Mouse (Mus musculus): ENCODE data around the gene Lamtor3. TPM values are rescaled to one million over a fixed set of nuclear protein-coding genes. Genes with fewer than 3 reads are reported as not detected.
"Not testable (repeated sequence)": the region's sequence is repeated elsewhere in the genome, so short reads cannot be mapped to it uniquely, and the experiment has no call there.

Lamtor3 gene
- polyA plus RNA-seq, 1 experiment from 2014 or later: 126 TPM

DNA sequence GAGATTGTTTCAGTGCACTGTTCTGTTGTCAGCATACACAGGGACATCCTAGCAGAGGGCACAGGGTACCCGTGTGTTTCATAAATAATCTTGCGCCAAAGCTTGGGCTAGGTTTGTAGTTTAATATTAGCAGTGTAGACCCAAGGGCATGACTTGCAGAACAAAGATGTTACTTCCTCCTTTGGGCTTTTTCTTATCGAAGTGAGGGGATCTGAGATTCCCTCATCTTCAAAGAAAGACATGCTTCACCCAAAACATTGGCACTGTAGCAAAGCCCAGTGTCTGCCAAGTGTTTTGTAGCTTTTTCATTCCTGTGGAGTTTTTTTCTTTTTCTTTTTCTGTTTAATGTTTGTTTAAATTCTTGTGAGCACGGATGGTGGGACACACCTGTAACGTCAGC lies 20.6 kb upstream of the Lamtor3 start:
- Histone ChIP-seq H3K4me1 (replicated peaks) (no peaks in the 10 kb centered on the region), H3K4me2 (no peak overlapping the region), H3K4me3 (no peak overlapping the region), H3K36me3 (peaks cover 30% of the 10 kb centered on the region; the same call in 1 of the 2 replicates), H3K27ac (replicated peaks) (no peak overlapping the region), H3K9me3 (no peaks in the 10 kb centered on the region), H3K27me3 (no peaks in the 10 kb centered on the region), H3K9ac (no peak overlapping the region)
- 91% methylated on average over 5 of the region's 5 CpGs for WGBS
- ATAC-seq (ENCODE audit: low FRiP score, low read depth): no peak

DNA sequence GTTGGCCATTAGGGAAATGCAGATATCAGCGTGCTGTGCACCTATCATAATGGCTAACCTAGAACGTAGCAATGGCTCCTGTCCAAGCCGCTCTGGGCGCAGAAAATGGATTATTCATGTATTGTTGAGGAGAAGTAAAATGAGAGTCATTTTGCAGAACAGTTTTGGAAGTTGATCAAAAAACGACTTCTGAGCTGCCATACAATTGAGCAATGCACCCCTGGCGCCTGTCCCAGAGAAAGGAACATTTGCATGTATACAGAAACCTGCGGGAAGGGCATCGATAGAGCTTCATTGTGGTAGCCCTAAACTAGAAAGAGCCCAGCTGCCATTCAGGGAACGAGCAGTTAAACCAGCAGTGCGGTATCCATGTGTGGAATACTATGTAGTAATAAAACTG lies 18.2 kb upstream of the Lamtor3 start:
- Histone ChIP-seq H3K27me3 (no peaks in the 10 kb centered on the region), H3K9me3 (no peaks in the 10 kb centered on the region), H3K36me3 (peaks cover 32% of the 10 kb centered on the region), H3K9ac (no peak overlapping the region), H3K4me3 (no peak overlapping the region), H3K4me1 (replicated peaks) (no peaks in the 10 kb centered on the region), H3K27ac (replicated peaks) (no peak overlapping the region), H3K4me2 (no peak overlapping the region)
- ATAC-seq (ENCODE audit: low FRiP score, low read depth): no peak
- WGBS: 55% methylated on average over 10 of the region's 10 CpGs

DNA sequence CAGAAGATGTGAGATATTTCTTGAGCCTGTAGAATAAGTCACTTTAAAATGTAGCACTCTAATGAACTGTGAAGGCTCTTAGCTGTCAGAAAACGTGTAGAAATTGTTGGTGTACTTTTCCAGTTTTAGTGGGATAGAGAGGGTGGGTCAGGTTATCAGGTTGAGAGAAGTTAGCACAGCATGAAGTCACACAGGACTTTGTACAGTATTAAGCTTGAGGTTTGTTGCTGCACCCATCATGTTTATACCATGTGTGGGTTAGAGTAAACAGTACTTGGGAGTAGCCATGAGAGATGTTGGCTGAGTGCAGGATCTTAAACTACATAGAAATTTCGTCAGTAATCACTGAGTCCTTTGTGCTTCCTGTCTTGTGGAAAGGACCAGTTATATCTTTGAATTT lies 5.2 kb upstream of the Lamtor3 start:
- H3K4me1 ChIP-seq (replicated peaks): peaks cover 11% of the 10 kb centered on the region
- no peaks in the 10 kb centered on the region for H3K27me3 ChIP-seq
- 76% methylated on average over 2 of the region's 2 CpGs for WGBS

DNA sequence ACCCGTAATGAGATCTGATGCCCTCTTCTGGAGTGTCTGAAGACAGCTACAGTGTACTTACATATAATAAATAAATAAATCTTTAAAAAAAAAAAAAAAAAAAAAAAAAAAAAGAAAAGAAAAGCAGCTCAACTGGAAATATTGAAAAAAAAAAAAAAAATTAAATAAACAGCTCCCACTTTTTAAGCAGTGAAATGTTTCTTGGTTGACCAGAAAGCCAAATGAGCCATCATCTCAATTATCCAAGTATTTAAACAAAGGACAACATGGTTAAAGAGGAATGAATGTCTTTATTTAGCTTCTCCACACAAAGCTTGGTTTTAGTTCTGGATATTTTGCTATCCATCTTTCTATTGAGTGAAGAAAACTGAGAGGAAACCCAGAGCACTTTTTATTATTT lies 3.7 kb upstream of the Lamtor3 start:
- ATAC-seq (ENCODE audit: low FRiP score, low read depth); H3K4me2 ChIP-seq; H3K9ac ChIP-seq; H3K27me3 ChIP-seq; H3K27ac ChIP-seq (replicated peaks); H3K4me3 ChIP-seq; H3K36me3 ChIP-seq; H3K9me3 ChIP-seq: not testable (repeated sequence)
- WGBS: 100% methylated on average over 1 of the region's 1 CpGs
- H3K4me1 ChIP-seq (replicated peaks): peaks cover 17% of the 10 kb centered on the region

More for the DNA sequence above, 5.2 kb upstream of the Lamtor3 start:
- no peak overlapping the region for H3K4me3 ChIP-seq
- no peak for ATAC-seq (ENCODE audit: low FRiP score, low read depth)
- peaks cover 9% of the 10 kb centered on the region; the same call in 1 of the 2 replicates for H3K36me3 ChIP-seq
- no peak overlapping the region for H3K9ac ChIP-seq
- no peaks in the 10 kb centered on the region for H3K9me3 ChIP-seq
- H3K4me2 ChIP-seq: no peak overlapping the region
- no peak overlapping the region for H3K27ac ChIP-seq (replicated peaks)

DNA sequence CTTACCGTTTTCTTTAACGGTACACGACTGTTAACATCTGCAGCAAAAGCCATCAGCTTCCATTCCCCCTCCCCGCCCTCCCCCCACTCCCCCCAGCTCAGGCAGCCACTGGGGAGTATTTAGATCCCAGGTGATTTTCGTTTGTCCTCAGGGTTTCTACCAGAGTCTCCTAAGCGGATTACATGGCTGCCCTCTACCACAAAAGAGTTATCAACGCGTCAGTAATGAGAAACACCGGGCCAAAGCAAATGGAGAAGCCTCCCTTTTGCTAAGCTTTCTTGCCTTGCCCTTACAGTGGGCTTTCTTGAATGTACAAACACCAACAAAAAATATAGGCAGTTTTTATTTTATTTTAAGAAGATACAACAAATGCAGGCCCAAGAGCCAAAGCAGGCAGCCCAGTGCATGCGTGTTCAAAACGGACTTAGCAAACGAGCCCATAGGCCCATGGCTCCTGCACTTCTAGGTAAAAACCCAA lies 573 bp upstream of the Lamtor3 start:
- H3K4me1 ChIP-seq (replicated peaks): peaks cover 34% of the 10 kb centered on the region
- H3K27ac ChIP-seq (replicated peaks): peak overlapping the region; percentile 90
- H3K4me3 ChIP-seq: peak overlapping the region; percentile 95
- no peaks in the 10 kb centered on the region for H3K27me3 ChIP-seq
- H3K9ac ChIP-seq: peak overlapping the region; percentile 56
- H3K4me2 ChIP-seq: peak overlapping the region; percentile 75
- no peaks in the 10 kb centered on the region for H3K9me3 ChIP-seq
- WGBS: 15% methylated on average over 12 of the region's 12 CpGs
- peak; percentile 79 for ATAC-seq (ENCODE audit: low FRiP score, low read depth)
- H3K36me3 ChIP-seq: peaks cover 17% of the 10 kb centered on the region

DNA sequence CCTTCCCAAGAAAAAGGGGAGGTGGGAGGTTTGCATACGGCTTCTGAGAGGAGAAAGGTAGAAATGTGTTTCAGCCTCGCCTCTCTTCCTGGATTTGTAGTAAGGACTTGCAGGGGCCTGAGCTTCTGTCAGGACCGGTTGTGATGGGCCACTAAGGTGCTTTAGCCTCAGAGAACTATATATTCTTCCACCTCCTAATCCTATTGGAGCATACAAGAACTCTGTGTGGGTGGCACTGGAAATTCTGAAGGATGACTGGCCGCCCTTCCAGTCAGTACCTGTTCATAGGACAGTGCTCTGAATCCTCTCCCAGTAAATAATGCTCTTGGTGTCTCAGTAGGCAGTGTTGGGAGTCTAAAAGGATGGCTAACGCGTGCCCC lies 616 bp downstream of the Lamtor3 start:
- no peak for ATAC-seq (ENCODE audit: low FRiP score, low read depth)
- Histone ChIP-seq H3K27me3 (no peaks in the 10 kb centered on the region), H3K9me3 (no peaks in the 10 kb centered on the region), H3K27ac (replicated peaks) (peak overlapping the region; percentile 90), H3K4me1 (replicated peaks) (peaks cover 34% of the 10 kb centered on the region), H3K4me2 (peak overlapping the region; percentile 75), H3K36me3 (peaks cover 17% of the 10 kb centered on the region), H3K9ac (peak overlapping the region; percentile 86), H3K4me3 (peak overlapping the region; percentile 95)
- WGBS: 18% methylated on average over 6 of the region's 6 CpGs

DNA sequence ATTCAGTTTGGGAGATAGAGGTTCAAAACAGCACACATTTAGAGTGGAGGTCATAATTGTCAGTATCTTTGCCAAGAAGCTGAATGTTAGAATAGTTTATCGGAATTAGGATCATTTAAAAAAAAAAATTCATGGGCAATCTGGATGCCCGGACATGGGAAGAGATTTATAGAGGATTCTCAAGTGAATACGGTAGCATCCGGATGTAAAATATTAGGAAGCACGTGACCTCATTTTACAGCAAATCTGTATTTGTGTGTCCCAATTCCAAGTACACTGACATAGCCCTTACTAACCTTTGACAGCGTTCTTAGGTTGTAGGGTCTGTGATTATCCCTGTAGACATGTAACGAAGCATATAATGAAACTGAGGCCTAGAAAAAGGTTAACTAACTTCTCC lies 1.1 kb downstream of the Lamtor3 start:
- 0 out of 2 replicates have a peak overlapping the region, but pooled peaks have one; percentile 90 for H3K27ac ChIP-seq (replicated peaks)
- ATAC-seq (ENCODE audit: low FRiP score, low read depth): no peak

DNA sequence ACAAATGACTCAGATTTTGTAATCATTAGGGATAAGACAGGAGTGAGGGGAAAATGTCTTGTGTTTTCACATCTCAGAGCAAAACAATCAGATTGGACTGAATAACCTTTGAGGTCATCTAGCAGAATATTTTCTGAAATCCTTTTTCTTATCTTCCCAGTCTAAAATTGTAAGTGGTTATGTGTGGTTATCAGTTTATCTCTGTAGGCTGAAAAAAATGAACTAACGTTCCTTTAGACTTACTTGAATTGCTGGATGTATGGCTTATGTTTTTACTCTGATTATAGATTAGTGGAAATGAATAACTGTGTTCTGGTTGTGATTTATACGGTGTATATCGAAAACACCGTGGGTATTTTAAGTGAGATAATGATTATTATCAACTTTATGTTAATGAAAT lies 2.3 kb downstream of the Lamtor3 start:
- Histone ChIP-seq H3K4me2 (no peak overlapping the region), H3K27me3 (no peaks in the 10 kb centered on the region), H3K4me3 (no peak overlapping the region), H3K27ac (replicated peaks) (no peak overlapping the region), H3K36me3 (peaks cover 24% of the 10 kb centered on the region), H3K9me3 (no peaks in the 10 kb centered on the region), H3K9ac (no peak overlapping the region), H3K4me1 (replicated peaks) (peaks cover 34% of the 10 kb centered on the region)
- WGBS: 95% methylated on average over 4 of the region's 4 CpGs
- ATAC-seq (ENCODE audit: low FRiP score, low read depth): no peak

More for the DNA sequence above, 1.1 kb downstream of the Lamtor3 start:
- no peaks in the 10 kb centered on the region for H3K9me3 ChIP-seq
- peak overlapping the region; percentile 95 for H3K4me3 ChIP-seq
- peak overlapping the region; percentile 75 for H3K4me2 ChIP-seq
- WGBS: 94% methylated on average over 7 of the region's 7 CpGs
- H3K4me1 ChIP-seq (replicated peaks): peaks cover 34% of the 10 kb centered on the region
- H3K36me3 ChIP-seq: peaks cover 17% of the 10 kb centered on the region
- H3K27me3 ChIP-seq: no peaks in the 10 kb centered on the region
- peak overlapping the region; percentile 86 for H3K9ac ChIP-seq

DNA sequence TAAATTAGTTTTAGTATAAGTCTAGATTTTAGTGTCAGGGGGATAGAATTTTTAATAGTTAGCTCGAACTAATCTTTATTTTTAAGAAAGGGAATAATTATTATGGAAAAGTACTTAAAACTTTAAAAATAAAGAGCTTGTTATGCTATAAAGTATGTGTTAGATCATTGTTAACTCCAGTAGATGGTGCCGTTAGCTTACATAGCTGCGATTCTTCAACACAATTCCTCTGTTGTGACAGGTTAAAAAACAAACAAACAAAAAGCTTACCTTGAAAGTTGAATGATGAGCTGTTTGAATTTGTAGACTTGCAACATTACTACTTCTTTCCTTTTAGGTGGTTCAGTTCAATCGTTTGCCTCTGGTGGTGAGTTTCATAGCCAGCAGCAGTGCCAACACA lies 8.7 kb downstream of the Lamtor3 start:
- H3K27ac ChIP-seq (replicated peaks): no peak overlapping the region
- no peak overlapping the region for H3K9ac ChIP-seq
- H3K27me3 ChIP-seq: no peaks in the 10 kb centered on the region
- H3K9me3 ChIP-seq: no peaks in the 10 kb centered on the region
- H3K4me3 ChIP-seq: no peak overlapping the region
- no peak overlapping the region for H3K4me2 ChIP-seq
- 95% methylated on average over 4 of the region's 4 CpGs for WGBS
- peaks cover 3% of the 10 kb centered on the region; the same call in 1 of the 2 replicates for H3K4me1 ChIP-seq (replicated peaks)
- ATAC-seq (ENCODE audit: low FRiP score, low read depth): no peak
- peaks cover 42% of the 10 kb centered on the region for H3K36me3 ChIP-seq

DNA sequence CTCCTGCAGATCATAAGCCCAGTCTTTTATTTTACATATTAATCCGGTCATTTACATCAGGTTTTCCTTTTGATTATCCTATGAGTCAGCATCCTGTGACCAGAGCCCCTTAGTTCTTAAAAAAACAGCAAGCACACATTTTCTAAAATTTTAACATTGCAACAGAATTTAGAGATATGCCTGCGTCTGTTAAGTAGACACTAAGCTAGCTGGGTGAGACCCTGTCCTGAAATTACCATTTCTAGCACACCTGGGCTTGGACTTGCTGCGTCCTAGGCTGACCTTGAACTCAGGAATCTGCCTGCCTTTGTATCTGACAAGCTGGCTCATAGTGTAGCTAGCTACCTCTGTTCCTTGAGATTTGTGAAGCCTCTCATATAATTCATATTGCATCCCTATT lies 11.6 kb downstream of the Lamtor3 start:
- H3K27me3 ChIP-seq: no peaks in the 10 kb centered on the region
- H3K4me1 ChIP-seq (replicated peaks): no peaks in the 10 kb centered on the region
- ATAC-seq (ENCODE audit: low FRiP score, low read depth): no peak
- H3K4me2 ChIP-seq: no peak overlapping the region
- no peak overlapping the region for H3K9ac ChIP-seq
- no peak overlapping the region for H3K27ac ChIP-seq (replicated peaks)
- 92% methylated on average over 3 of the region's 3 CpGs for WGBS
- H3K36me3 ChIP-seq: peaks cover 33% of the 10 kb centered on the region
- no peaks in the 10 kb centered on the region for H3K9me3 ChIP-seq
- no peak overlapping the region for H3K4me3 ChIP-seq

DNA sequence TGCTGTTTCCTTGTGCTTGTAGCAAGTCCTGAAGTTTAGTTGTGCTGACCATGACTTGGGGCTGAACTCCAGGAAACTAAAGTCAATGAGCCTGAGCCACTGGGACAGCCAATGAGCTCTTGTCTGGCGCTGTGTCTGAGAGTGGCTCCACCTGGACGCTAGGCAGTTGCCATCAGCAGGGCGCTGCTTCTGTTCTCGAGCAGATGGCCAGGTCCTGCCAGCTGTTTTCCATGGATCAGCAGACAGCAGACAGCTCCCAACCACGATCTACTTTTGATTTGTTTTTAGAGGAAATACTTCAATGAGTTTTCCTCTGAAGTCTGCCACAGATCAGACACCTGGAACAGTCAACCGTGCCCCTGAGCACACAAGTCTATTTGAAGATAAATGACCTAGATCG lies 14.4 kb downstream of the Lamtor3 start:
- Histone ChIP-seq H3K36me3 (peaks cover 14% of the 10 kb centered on the region; the same call in 1 of the 2 replicates), H3K4me2 (no peak overlapping the region), H3K27me3 (no peaks in the 10 kb centered on the region), H3K27ac (replicated peaks) (no peak overlapping the region), H3K4me1 (replicated peaks) (no peaks in the 10 kb centered on the region), H3K9me3 (no peaks in the 10 kb centered on the region), H3K4me3 (no peak overlapping the region), H3K9ac (no peak overlapping the region)
- 73% methylated on average over 7 of the region's 7 CpGs for WGBS
- no peak for ATAC-seq (ENCODE audit: low FRiP score, low read depth)

DNA sequence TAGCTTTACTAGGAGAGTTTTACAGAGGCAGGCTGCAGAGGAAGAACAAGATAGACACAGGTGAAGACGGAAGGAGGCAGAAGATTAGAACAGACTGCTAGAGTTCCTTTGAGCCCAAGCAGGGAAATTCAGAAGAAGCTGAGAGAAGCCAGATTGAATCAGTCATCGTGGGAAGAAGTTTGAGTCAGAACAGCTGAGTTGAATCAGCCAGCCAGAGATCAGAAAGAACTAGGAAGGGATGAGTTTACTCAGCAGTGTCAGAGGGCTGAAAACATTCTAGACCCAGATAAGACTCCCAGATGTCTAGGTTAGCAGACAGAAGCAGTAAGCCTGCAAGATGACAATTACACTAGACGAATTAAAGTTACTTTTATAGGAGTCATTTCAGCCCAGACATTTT lies 15.7 kb downstream of the Lamtor3 start:
- no peak overlapping the region for H3K4me3 ChIP-seq
- no peak overlapping the region for H3K9ac ChIP-seq
- no peak for ATAC-seq (ENCODE audit: low FRiP score, low read depth)
- H3K4me1 ChIP-seq (replicated peaks): no peaks in the 10 kb centered on the region
- no peaks in the 10 kb centered on the region for H3K9me3 ChIP-seq
- peaks cover 9% of the 10 kb centered on the region; the same call in 1 of the 2 replicates for H3K36me3 ChIP-seq
- WGBS: 91% methylated on average over 3 of the region's 3 CpGs
- no peak overlapping the region for H3K27ac ChIP-seq (replicated peaks)
- H3K4me2 ChIP-seq: no peak overlapping the region
- H3K27me3 ChIP-seq: no peaks in the 10 kb centered on the region
